Comparison of ENCODE assay signal across 27 mouse cellular contexts in genomic region chr17:40821477-40821876, GRCm38 (mm10). TPM values are rescaled to one million over a fixed set of nuclear protein-coding genes. Genes with fewer than 3 reads are reported as not detected.
DNase-seq lines count a peak whose midpoint lies in the region; ATAC-seq and TF ChIP-seq lines count a peak whose summit lies in the region.
"Had no signal": no experiment of that assay in that cellular context is flagged by ENCODE, and none has a peak within 500 bp of the region (broad histone marks: within the 10 kb centered on the region; RNA-seq: fewer than 3 reads in every experiment).

No protein-coding gene starts in this region.

- no peak overlapping the region for H3K27ac ChIP-seq in intestine, embryonic 15.5 days
- no peak overlapping the region for H3K27ac ChIP-seq in liver, embryonic 16.5 days (ENCODE audit: low read length)
- H3K27ac ChIP-seq in forebrain, embryonic 12.5 days = no peak overlapping the region
- H3K27ac ChIP-seq in gastrocnemius, adult 2 months = no peak overlapping the region
- H3K27ac ChIP-seq: embryonic facial prominence, embryonic 12.5 days; heart, embryonic 10.5 days; hindbrain, embryonic 12.5 days; neural tube, embryonic 12.5 days had no signal

- H3K9ac ChIP-seq in intestine, embryonic 15.5 days = no peak overlapping the region
- H3K9ac ChIP-seq in liver, embryonic 16.5 days (ENCODE audit: low read depth, low read length) = no peak overlapping the region
- H3K9ac ChIP-seq in forebrain, embryonic 12.5 days = no peak overlapping the region
- H3K9ac ChIP-seq: embryonic facial prominence, embryonic 12.5 days; hindbrain, embryonic 12.5 days; lung, embryonic 14.5 days; neural tube, embryonic 12.5 days had no signal

- H3K36me3 ChIP-seq in G1E (replicated peaks) = peaks cover 20% of the 10 kb centered on the region
- H3K36me3 ChIP-seq in intestine, embryonic 15.5 days = no peaks in the 10 kb centered on the region
- H3K36me3 ChIP-seq in liver, embryonic 16.5 days (ENCODE audit: control insufficient read depth, insufficient read depth) = peaks cover 26% of the 10 kb centered on the region
- no peaks in the 10 kb centered on the region for H3K36me3 ChIP-seq in forebrain, embryonic 12.5 days (replicated peaks)
- H3K36me3 ChIP-seq: embryonic facial prominence, embryonic 12.5 days; heart, embryonic 10.5 days; hindbrain, embryonic 12.5 days; neural tube, embryonic 12.5 days had no signal

- TF ChIP-seq CTCF in G1E (IDR thresholded peaks at IDR 0.05; ENCODE audit: low read depth, low read length) = no peak
- TF ChIP-seq CTCF in gastrocnemius, adult 2 months (IDR thresholded peaks at IDR 0.05) = no peak

- 73% methylated on average over 9 of the region's 9 CpGs for WGBS in intestine, embryonic 15.5 days
- 40% methylated on average over 9 of the region's 9 CpGs for WGBS in liver, embryonic 16.5 days (ENCODE audit: insufficient replicate concordance)
- WGBS in forebrain, embryonic 12.5 days = 84% methylated on average over 9 of the region's 9 CpGs

- H3K27me3 ChIP-seq in G1E (ENCODE audit: insufficient read depth, low read length) = no peaks in the 10 kb centered on the region
- no peaks in the 10 kb centered on the region for H3K27me3 ChIP-seq in intestine, embryonic 15.5 days (replicated peaks)
- H3K27me3 ChIP-seq in liver, embryonic 16.5 days (ENCODE audit: control insufficient read depth, insufficient read depth, low read depth, low read length) = no peaks in the 10 kb centered on the region
- H3K27me3 ChIP-seq in forebrain, embryonic 12.5 days = no peaks in the 10 kb centered on the region
- H3K27me3 ChIP-seq: embryonic facial prominence, embryonic 12.5 days; hindbrain, embryonic 12.5 days; neural tube, embryonic 12.5 days had no signal

- peaks cover 58% of the 10 kb centered on the region for H3K4me1 ChIP-seq in G1E (ENCODE audit: insufficient read depth, low read depth, low read length)
- no peaks in the 10 kb centered on the region for H3K4me1 ChIP-seq in intestine, embryonic 15.5 days (replicated peaks)
- peaks cover 18% of the 10 kb centered on the region for H3K4me1 ChIP-seq in liver, embryonic 16.5 days (ENCODE audit: control insufficient read depth, low read depth, low read length)
- H3K4me1 ChIP-seq in forebrain, embryonic 12.5 days = no peaks in the 10 kb centered on the region
- H3K4me1 ChIP-seq: embryonic facial prominence, embryonic 12.5 days; heart, embryonic 10.5 days; hindbrain, embryonic 12.5 days; neural tube, embryonic 12.5 days had no signal

- H3K9me3 ChIP-seq in G1E (replicated peaks) = no peaks in the 10 kb centered on the region
- H3K9me3 ChIP-seq in intestine, embryonic 15.5 days = no peaks in the 10 kb centered on the region
- no peaks in the 10 kb centered on the region for H3K9me3 ChIP-seq in liver, embryonic 16.5 days (replicated peaks; ENCODE audit: control insufficient read depth, low read length)
- no peaks in the 10 kb centered on the region for H3K9me3 ChIP-seq in forebrain, embryonic 12.5 days
- H3K9me3 ChIP-seq: embryonic facial prominence, embryonic 12.5 days; heart, embryonic 10.5 days; hindbrain, embryonic 12.5 days; neural tube, embryonic 12.5 days had no signal

- peak; percentile 65; the same call in 1 of the 2 replicates for ATAC-seq in G1E (ENCODE audit: extremely low read depth, insufficient number of reproducible peaks, low FRiP score, poor library complexity, severe bottlenecking)
- ATAC-seq in intestine, embryonic 15.5 days = peak; percentile 59
- no peak; the same call in 1 of the 2 replicates for ATAC-seq in liver, embryonic 16.5 days (ENCODE audit: low read depth)
- no peak for ATAC-seq in forebrain, embryonic 12.5 days (ENCODE audit: low FRiP score)
- ATAC-seq: CD4-positive, CD25-positive, alpha-beta regulatory T cell, adult 4 months had no signal

- intact Hi-C loops in gastrocnemius, adult 2 months (cut with DNase I) = no loop called here

- DNase-seq in G1E (ENCODE audit: low spot score) = no peak
- DNase-seq in lung, postnatal 14 days = peak; percentile 11
- no peak for DNase-seq in gastrocnemius, adult 2 months
- no peak for DNase-seq in layer of hippocampus, adult 9-10 months (ENCODE audit: low spot score)
- DNase-seq: adrenal gland, adult 8-10 months; cerebellum, adult 11-12 months; cerebellum, postnatal 36 days; gastrocnemius, postnatal 36 days; heart, postnatal 10 days; kidney, adult 11 months; kidney, postnatal 36 days; lung, embryonic 14.5 days; spleen, adult 18-20 months had no signal

- H3K4me2 ChIP-seq in intestine, embryonic 15.5 days (replicated peaks) = no peak overlapping the region
- H3K4me2 ChIP-seq in liver, embryonic 16.5 days (ENCODE audit: low read depth, low read length) = peak overlapping the region; percentile 26; the same call in 1 of the 2 replicates
- no peak overlapping the region for H3K4me2 ChIP-seq in forebrain, embryonic 12.5 days
- H3K4me2 ChIP-seq: embryonic facial prominence, embryonic 12.5 days; hindbrain, embryonic 12.5 days; lung, embryonic 14.5 days; midbrain, embryonic 11.5 days; neural tube, embryonic 12.5 days had no signal

- H3K4me3 ChIP-seq in G1E (ENCODE audit: low read depth, low read length) = no peak overlapping the region; the same call in 1 of the 2 replicates
- H3K4me3 ChIP-seq in intestine, embryonic 15.5 days (replicated peaks) = no peak overlapping the region
- no peak overlapping the region for H3K4me3 ChIP-seq in liver, embryonic 16.5 days (ENCODE audit: low read depth, low read length)
- no peak overlapping the region for H3K4me3 ChIP-seq in forebrain, embryonic 12.5 days (replicated peaks)
- no peak overlapping the region for H3K4me3 ChIP-seq in gastrocnemius, adult 2 months
- H3K4me3 ChIP-seq: embryonic facial prominence, embryonic 12.5 days; heart, embryonic 10.5 days; hindbrain, embryonic 12.5 days; neural tube, embryonic 12.5 days had no signal

RNA-seq across cellular contexts. Expression of gene Rhag, which starts 10.6 kb away (rescaled TPM):
- total RNA-seq in G1E (2014; fragmentation: Nextera tagmentation) = 630 and 645 TPM in 2 replicates
- total RNA-seq in G1E (2017) = 110 and 118 TPM in 2 replicates
- polyA plus RNA-seq in G1E (2012) = 9.5 and 12.7 TPM in 2 replicates
- polyA plus RNA-seq in intestine, embryonic 15.5 days (2015; fragmentation: Nextera tagmentation; extraction: Ambion mirVana) = 3.3 and 3.6 TPM in 2 replicates
- 223 and 224 TPM in 2 replicates for polyA plus RNA-seq in liver, embryonic 16.5 days (2015; fragmentation: Nextera tagmentation; extraction: Ambion mirVana)
- polyA plus RNA-seq in forebrain, embryonic 12.5 days (2016; fragmentation: Nextera tagmentation; extraction: Ambion mirVana) = 1.9 and 3.2 TPM in 2 replicates
- not detected for total RNA-seq in gastrocnemius, adult 2 months (2021)
- total RNA-seq: adrenal gland, adult 8-10 months; gastrocnemius, postnatal 36 days; heart, postnatal 10 days; layer of hippocampus, postnatal 25 days; left cerebral cortex, postnatal 36 days; monocyte, adult 5-6 weeks had no signal
- polyA plus RNA-seq: CD4-positive, CD25-positive, alpha-beta regulatory T cell, adult 4 months had no signal

RNA-seq across cellular contexts. Expression of gene Crisp2, which starts 14.7 kb away (rescaled TPM):
- total RNA-seq in G1E (2014; fragmentation: Nextera tagmentation) (12.6 and 17.6 TPM in 2 replicates), G1E (2017) (6.9 and 7.1 TPM in 2 replicates)
- polyA plus RNA-seq in G1E (2012) = 0.08 TPM in 1 of 2 replicates, not detected in the other
- not detected in 2 replicates for polyA plus RNA-seq in intestine, embryonic 15.5 days (2015; fragmentation: Nextera tagmentation; extraction: Ambion mirVana)
- polyA plus RNA-seq in liver, embryonic 16.5 days (2015; fragmentation: Nextera tagmentation; extraction: Ambion mirVana) = 0.08 and 0.27 TPM in 2 replicates
- not detected in 2 replicates for polyA plus RNA-seq in forebrain, embryonic 12.5 days (2016; fragmentation: Nextera tagmentation; extraction: Ambion mirVana)
- not detected for total RNA-seq in gastrocnemius, adult 2 months (2021)
- total RNA-seq: adrenal gland, adult 8-10 months; gastrocnemius, postnatal 36 days; heart, postnatal 10 days; layer of hippocampus, postnatal 25 days; left cerebral cortex, postnatal 36 days; monocyte, adult 5-6 weeks had no signal
- polyA plus RNA-seq: CD4-positive, CD25-positive, alpha-beta regulatory T cell, adult 4 months; heart, embryonic 10.5 days; hindbrain, embryonic 12.5 days; lung, embryonic 14.5 days; midbrain, embryonic 11.5 days; neural tube, embryonic 12.5 days; stomach, embryonic 14.5 days; thymus, postnatal 0 days had no signal

RNA-seq across cellular contexts. Expression of gene 9130008F23Rik, which starts 58.9 kb away (rescaled TPM):
- total RNA-seq in G1E (2014; fragmentation: Nextera tagmentation) (not detected in 2 replicates), G1E (2017) (0.12 and 0.71 TPM in 2 replicates)
- polyA plus RNA-seq in G1E (2012) = 0.11 and 0.29 TPM in 2 replicates
- 4.4 and 4.8 TPM in 2 replicates for polyA plus RNA-seq in intestine, embryonic 15.5 days (2015; fragmentation: Nextera tagmentation; extraction: Ambion mirVana)
- 0.08 and 0.30 TPM in 2 replicates for polyA plus RNA-seq in liver, embryonic 16.5 days (2015; fragmentation: Nextera tagmentation; extraction: Ambion mirVana)
- 0.73 and 0.88 TPM in 2 replicates for polyA plus RNA-seq in forebrain, embryonic 12.5 days (2016; fragmentation: Nextera tagmentation; extraction: Ambion mirVana)
- total RNA-seq in gastrocnemius, adult 2 months (2021) = under 1 TPM; 0.17 to 0.20 TPM
- total RNA-seq: left cerebral cortex, postnatal 36 days had no signal

Comparison
In these comparisons a context has a peak if more than half of its experiments do, and no peak if none do; other contexts are left out.
1. ATAC-seq: peak in G1E (single experiment) and intestine, embryonic 15.5 days (single experiment); none in liver, embryonic 16.5 days (single experiment) and forebrain, embryonic 12.5 days (single experiment).
2. RNA of gene Rhag, which starts 10.6 kb away (polyA plus RNA-seq): 223 to 224 TPM in liver, embryonic 16.5 days; 9.5 to 12.7 TPM in G1E, 3.3 to 3.6 TPM in intestine, embryonic 15.5 days and 1.9 to 3.2 TPM in forebrain, embryonic 12.5 days; every median in the first group is over 10 times any median in the second.